Mouse (Mus musculus): ENCODE measurements at regions not wholly inside any gene's neighbourhood (a gene's known extent, or its start where the extent isn't known, plus 50 kb on each side); places are given as distances from the start of the nearest gene placed in this dataset.

DNA sequence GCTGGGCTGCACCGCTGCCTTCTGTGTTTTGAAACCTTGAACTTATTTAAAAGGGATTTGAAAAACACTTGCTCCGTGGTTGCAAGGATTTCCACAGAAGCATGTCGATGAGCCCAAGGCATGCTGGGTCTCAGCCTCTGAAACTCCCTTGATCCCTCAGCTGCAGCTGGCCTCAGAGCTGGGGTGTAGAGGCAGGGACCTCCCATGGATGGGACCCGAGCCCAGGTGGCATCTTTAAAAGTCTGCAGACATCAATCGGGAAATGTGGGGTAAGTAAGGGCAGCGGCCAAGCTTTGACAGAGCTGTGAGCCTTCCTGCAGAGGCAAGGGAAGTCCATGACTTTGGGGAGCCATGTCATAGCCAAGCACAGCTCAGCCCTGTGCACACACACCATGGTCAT, 207.1 kb downstream of the Cdc5l start:
- no peak for ATAC-seq (ENCODE audit: low FRiP score, low read depth)
- Histone ChIP-seq H3K36me3 (no peaks in the 10 kb centered on the region), H3K4me2 (replicated peaks) (no peak overlapping the region), H3K27ac (no peak overlapping the region), H3K4me1 (peaks cover 11% of the 10 kb centered on the region), H3K4me3 (no peak overlapping the region), H3K9ac (no peak overlapping the region), H3K27me3 (replicated peaks) (no peaks in the 10 kb centered on the region), H3K9me3 (no peaks in the 10 kb centered on the region)
- whole genome bisulfite sequencing, result 50% methylated on average over 6 of the region's 6 CpGs

GRCm38 (mm10) chr17:45221625-45222024, 211.9 kb downstream of the Cdc5l start:
- ATAC-seq (ENCODE audit: low FRiP score, low read depth), result no peak
- H3K4me3 ChIP-seq, result no peak overlapping the region
- H3K36me3 ChIP-seq, result no peaks in the 10 kb centered on the region
- no peak overlapping the region for H3K4me2 ChIP-seq (replicated peaks)
- no peak overlapping the region for H3K27ac ChIP-seq
- no peaks in the 10 kb centered on the region for H3K27me3 ChIP-seq (replicated peaks)
- peaks cover 5% of the 10 kb centered on the region; the same call in 1 of the 2 replicates for H3K4me1 ChIP-seq
- 61% methylated on average over 10 of the region's 10 CpGs for WGBS
- H3K9me3 ChIP-seq, result no peaks in the 10 kb centered on the region
- no peak overlapping the region for H3K9ac ChIP-seq

GRCm38 (mm10) chr17:45217126-45217525, 216.4 kb downstream of the Cdc5l start:
- H3K9ac ChIP-seq, result no peak overlapping the region
- 83% methylated on average over 5 of the region's 5 CpGs for WGBS
- no peaks in the 10 kb centered on the region for H3K9me3 ChIP-seq
- no peaks in the 10 kb centered on the region for H3K36me3 ChIP-seq
- peaks cover 14% of the 10 kb centered on the region for H3K4me1 ChIP-seq
- no peak overlapping the region for H3K4me3 ChIP-seq
- ATAC-seq (ENCODE audit: low FRiP score, low read depth), result no peak
- no peak overlapping the region for H3K4me2 ChIP-seq (replicated peaks)
- no peak overlapping the region for H3K27ac ChIP-seq
- H3K27me3 ChIP-seq (replicated peaks), result no peaks in the 10 kb centered on the region

- Histone ChIP-seq H3K27ac (peak overlapping the region; percentile 50; the same call in 1 of the 2 replicates), H3K9me3 (no peaks in the 10 kb centered on the region), H3K4me3 (no peak overlapping the region), H3K36me3 (no peaks in the 10 kb centered on the region), H3K4me2 (replicated peaks) (no peak overlapping the region), H3K9ac (no peak overlapping the region), H3K4me1 (peaks cover 14% of the 10 kb centered on the region), H3K27me3 (replicated peaks) (no peaks in the 10 kb centered on the region)
- WGBS, result 41% methylated on average over 15 of the region's 15 CpGs
- ATAC-seq (ENCODE audit: low FRiP score, low read depth), result peak; percentile 88
Observed at GRCm38 (mm10) chr17:45215067-45216049, 218.2 kb downstream of the Cdc5l start.

DNA sequence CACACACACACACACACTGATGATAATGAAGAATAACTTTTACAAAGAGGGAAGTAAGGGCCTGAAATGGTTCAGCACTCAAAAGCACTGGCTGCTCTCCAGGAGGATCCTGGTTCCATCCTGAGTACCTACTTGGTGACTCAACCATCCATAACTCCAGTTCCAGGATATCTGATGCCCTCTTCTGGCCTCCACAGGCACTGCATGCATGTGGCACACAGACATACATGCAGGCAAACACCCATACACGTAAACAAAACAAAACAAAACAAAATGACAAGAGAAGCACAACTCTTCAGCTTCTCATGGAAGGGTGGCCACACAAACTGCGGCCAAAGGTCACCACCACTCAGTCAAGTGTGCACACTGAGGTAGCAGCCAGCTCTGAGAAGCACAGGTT, 222.6 kb downstream of the Cdc5l start:
- H3K36me3 ChIP-seq, result no peaks in the 10 kb centered on the region
- no peaks in the 10 kb centered on the region for H3K9me3 ChIP-seq
- ATAC-seq (ENCODE audit: low FRiP score, low read depth), result no peak
- no peak overlapping the region for H3K9ac ChIP-seq
- 88% methylated on average over 2 of the region's 2 CpGs for whole genome bisulfite sequencing
- H3K27me3 ChIP-seq (replicated peaks), result no peaks in the 10 kb centered on the region
- peaks cover 19% of the 10 kb centered on the region for H3K4me1 ChIP-seq
- no peak overlapping the region for H3K27ac ChIP-seq
- no peak overlapping the region for H3K4me2 ChIP-seq (replicated peaks)
- H3K4me3 ChIP-seq, result no peak overlapping the region

GRCm38 (mm10) chr17:45209387-45209663, 224.2 kb downstream of the Cdc5l start:
- Histone ChIP-seq H3K4me2 (replicated peaks) (no peak overlapping the region), H3K36me3 (no peaks in the 10 kb centered on the region), H3K4me1 (peaks cover 5% of the 10 kb centered on the region; the same call in 1 of the 2 replicates), H3K27me3 (replicated peaks) (no peaks in the 10 kb centered on the region), H3K27ac (no peak overlapping the region), H3K4me3 (no peak overlapping the region), H3K9me3 (no peaks in the 10 kb centered on the region), H3K9ac (no peak overlapping the region)
- ATAC-seq (ENCODE audit: low FRiP score, low read depth), result peak; percentile 4; the same call in 1 of the 2 replicates
- 57% methylated on average over 3 of the region's 3 CpGs for WGBS

DNA sequence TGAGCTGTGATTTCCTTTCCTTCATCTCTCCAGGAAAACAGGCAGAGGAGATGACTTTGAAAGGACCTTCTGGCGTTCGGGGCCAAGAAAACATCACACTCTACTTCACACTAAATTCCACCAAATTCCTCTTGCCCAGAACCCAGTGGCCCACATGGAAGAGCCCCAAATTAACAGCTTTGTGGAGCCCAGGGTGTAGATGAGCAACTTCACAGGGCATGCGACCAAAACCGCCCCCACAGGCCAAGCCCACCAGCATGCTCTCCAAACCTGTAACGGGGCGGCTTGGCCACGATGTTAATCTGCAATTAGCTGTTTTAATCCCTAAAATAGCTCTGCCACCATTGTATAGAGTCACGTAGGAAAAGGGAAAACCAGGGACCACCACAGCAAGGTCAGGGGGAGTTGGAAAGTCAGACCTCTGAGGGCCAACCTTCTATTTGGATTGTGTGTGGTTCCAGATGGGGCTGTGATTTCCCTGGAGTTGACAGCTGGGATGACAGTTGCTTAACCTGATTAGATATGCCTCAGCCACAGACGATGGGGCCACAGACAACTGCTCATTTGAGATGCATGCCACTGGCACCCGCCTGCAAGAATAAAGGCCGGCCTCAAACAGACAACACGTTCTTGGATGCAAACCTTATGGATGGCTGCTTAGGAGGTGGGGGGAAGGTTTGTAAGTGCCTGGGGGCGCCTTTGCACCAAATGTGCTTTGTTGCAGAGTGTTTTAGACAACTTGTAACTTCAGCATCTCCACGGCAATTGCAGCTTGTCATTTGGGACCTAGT, 224.7 kb downstream of the Cdc5l start:
- H3K27me3 ChIP-seq (replicated peaks), result no peaks in the 10 kb centered on the region
- no peak overlapping the region for H3K4me3 ChIP-seq
- no peaks in the 10 kb centered on the region for H3K36me3 ChIP-seq
- H3K4me1 ChIP-seq, result peaks cover 5% of the 10 kb centered on the region; the same call in 1 of the 2 replicates
- ATAC-seq (ENCODE audit: low FRiP score, low read depth), result peak; percentile 48
- H3K9ac ChIP-seq, result no peak overlapping the region
- H3K9me3 ChIP-seq, result no peaks in the 10 kb centered on the region
- WGBS, result 56% methylated on average over 14 of the region's 14 CpGs
- no peak overlapping the region for H3K27ac ChIP-seq
- no peak overlapping the region for H3K4me2 ChIP-seq (replicated peaks)

GRCm38 (mm10) chr17:45195779-45196178, 237.8 kb downstream of the Cdc5l start:
- WGBS, result 95% methylated on average over 6 of the region's 6 CpGs
- Histone ChIP-seq H3K4me3 (no peak overlapping the region), H3K9ac (no peak overlapping the region), H3K27me3 (replicated peaks) (no peaks in the 10 kb centered on the region), H3K4me1 (no peaks in the 10 kb centered on the region), H3K36me3 (no peaks in the 10 kb centered on the region), H3K9me3 (no peaks in the 10 kb centered on the region; the same call in 1 of the 2 replicates), H3K4me2 (replicated peaks) (no peak overlapping the region), H3K27ac (no peak overlapping the region)
- ATAC-seq (ENCODE audit: low FRiP score, low read depth), result no peak

DNA sequence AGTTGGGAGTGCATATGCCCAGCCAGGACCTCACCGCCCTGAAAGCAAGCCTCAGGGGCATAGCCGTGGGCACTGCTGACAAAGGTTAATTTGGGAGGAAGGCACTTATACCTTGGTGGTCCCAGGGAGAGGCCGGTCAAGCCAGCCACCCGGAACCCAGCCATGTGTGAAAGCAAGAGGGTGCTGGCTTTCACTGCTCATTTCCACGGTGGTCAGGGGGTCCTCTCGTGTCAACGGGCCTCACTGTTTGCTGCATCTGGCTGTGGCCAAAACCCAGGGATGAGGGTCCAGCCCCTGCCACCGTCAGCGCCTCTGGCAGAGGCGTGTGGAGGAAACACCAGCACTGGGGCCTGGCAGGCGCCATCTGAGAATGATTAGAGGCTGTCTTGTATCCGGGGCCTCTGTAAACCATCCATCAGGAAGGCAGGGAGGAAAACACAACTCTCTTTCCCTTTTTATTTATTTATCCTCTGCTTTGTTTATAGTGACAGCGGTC, 238.7 kb downstream of the Cdc5l start:
- Histone ChIP-seq H3K4me3 (no peak overlapping the region), H3K27ac (no peak overlapping the region), H3K27me3 (replicated peaks) (no peaks in the 10 kb centered on the region), H3K9me3 (no peaks in the 10 kb centered on the region; the same call in 1 of the 2 replicates), H3K4me1 (no peaks in the 10 kb centered on the region), H3K9ac (no peak overlapping the region), H3K4me2 (replicated peaks) (no peak overlapping the region), H3K36me3 (no peaks in the 10 kb centered on the region)
- WGBS, result 64% methylated on average over 13 of the region's 13 CpGs
- ATAC-seq (ENCODE audit: low FRiP score, low read depth), result no peak

- Histone ChIP-seq H3K27me3 (replicated peaks) (no peaks in the 10 kb centered on the region), H3K4me1 (no peaks in the 10 kb centered on the region), H3K9me3 (no peaks in the 10 kb centered on the region; the same call in 1 of the 2 replicates), H3K4me2 (replicated peaks) (no peak overlapping the region), H3K9ac (no peak overlapping the region), H3K36me3 (no peaks in the 10 kb centered on the region), H3K27ac (no peak overlapping the region), H3K4me3 (no peak overlapping the region)
- 70% methylated on average over 11 of the region's 11 CpGs for WGBS
- no peak for ATAC-seq (ENCODE audit: low FRiP score, low read depth)
Observed at GRCm38 (mm10) chr17:45193456-45194025, 240.0 kb downstream of the Cdc5l start.

DNA sequence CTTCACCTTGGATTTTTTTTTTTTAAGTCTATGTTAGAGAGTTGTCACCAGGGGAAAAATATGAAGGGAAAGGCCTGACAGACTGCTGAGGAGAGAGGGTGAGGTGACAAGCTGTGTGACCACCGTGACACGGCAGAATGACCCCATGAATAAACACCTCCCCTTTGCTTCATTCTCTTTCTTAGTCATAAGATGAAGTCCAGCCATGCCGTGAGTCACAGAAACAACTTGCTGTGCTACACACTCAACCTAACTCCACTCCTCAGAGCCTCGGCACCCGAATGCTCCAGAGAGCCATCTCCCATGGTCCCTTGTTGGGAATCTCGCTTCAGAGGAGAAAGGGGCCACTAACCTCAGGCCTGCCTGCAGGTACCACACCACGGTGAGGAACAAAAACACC, 246.1 kb downstream of the Cdc5l start:
- Histone ChIP-seq H3K4me1 (no peaks in the 10 kb centered on the region), H3K36me3 (no peaks in the 10 kb centered on the region), H3K9me3 (peaks cover 3% of the 10 kb centered on the region; the same call in 1 of the 2 replicates), H3K4me3 (no peak overlapping the region), H3K9ac (no peak overlapping the region), H3K27me3 (replicated peaks) (no peaks in the 10 kb centered on the region), H3K4me2 (replicated peaks) (no peak overlapping the region), H3K27ac (no peak overlapping the region)
- WGBS, result 81% methylated on average over 7 of the region's 7 CpGs
- no peak for ATAC-seq (ENCODE audit: low FRiP score, low read depth)

GRCm38 (mm10) chr17:45176340-45176739, 257.2 kb downstream of the Cdc5l start:
- Histone ChIP-seq H3K4me3 (no peak overlapping the region), H3K9ac (no peak overlapping the region), H3K4me1 (no peaks in the 10 kb centered on the region), H3K27me3 (replicated peaks) (no peaks in the 10 kb centered on the region), H3K27ac (no peak overlapping the region), H3K9me3 (no peaks in the 10 kb centered on the region), H3K4me2 (replicated peaks) (no peak overlapping the region), H3K36me3 (no peaks in the 10 kb centered on the region)
- 82% methylated on average over 4 of the region's 4 CpGs for WGBS
- no peak for ATAC-seq (ENCODE audit: low FRiP score, low read depth)
